Comparison of ENCODE assay signal across 11 mouse cellular contexts in the genomic region with DNA sequence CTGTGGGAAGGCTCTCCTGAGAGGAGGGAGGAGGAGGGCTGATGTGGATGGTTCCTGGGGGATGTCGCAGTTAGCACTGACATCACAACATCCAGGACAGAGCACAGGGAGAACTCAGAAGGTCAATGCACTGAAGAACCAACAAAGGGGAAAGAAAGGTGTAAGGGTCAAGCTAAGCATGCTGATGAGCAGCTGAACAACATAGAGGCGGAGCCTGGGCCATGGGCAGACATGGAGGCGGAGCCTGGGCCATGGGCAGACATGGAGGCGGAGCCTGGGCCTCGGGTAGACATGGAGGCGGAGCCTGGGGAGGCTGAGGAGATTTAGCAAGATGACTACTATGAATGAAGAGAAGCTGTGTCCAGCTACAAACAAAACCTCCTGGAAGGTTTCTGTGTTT. TPM values are rescaled to one million over a fixed set of nuclear protein-coding genes. Genes with fewer than 3 reads are reported as not detected.
DNase-seq lines count a peak whose midpoint lies in the region; ATAC-seq and TF ChIP-seq lines count a peak whose summit lies in the region.
"Had no signal": no experiment of that assay in that cellular context is flagged by ENCODE, and none has a peak within 500 bp of the region (broad histone marks: within the 10 kb centered on the region; RNA-seq: fewer than 3 reads in every experiment).

No protein-coding gene starts in this region.

- DNase-seq in heart, postnatal 36 days: no peak
- peak; percentile 13 to 30 for DNase-seq in thymus, postnatal 36 days
- no peak for DNase-seq in thymus, adult 18-20 months
- peak; percentile 77 for DNase-seq in liver, adult 2 months (ENCODE audit: extremely low read depth, low read depth, low spot score)
- DNase-seq in yolk sac, embryonic 10.5 days (ENCODE audit: low spot score): peak; percentile 16
- DNase-seq in heart, postnatal 10 days: no peak
- DNase-seq: cerebellum, adult 11 months; left cerebral cortex, postnatal 4 days had no signal

- no peak overlapping the region for H3K4me3 ChIP-seq in heart, embryonic 12.5 days
- no peak overlapping the region for H3K4me3 ChIP-seq in liver, adult 2 months (ENCODE audit: insufficient read depth, low read depth, low read length)
- H3K4me3 ChIP-seq: heart, embryonic 15.5 days had no signal

- no peak for TF ChIP-seq CTCF in liver, adult 2 months (IDR thresholded peaks at IDR 0.05; ENCODE audit: low read depth, low read length)

- no peak overlapping the region for H3K9ac ChIP-seq in heart, embryonic 12.5 days
- no peak overlapping the region for H3K9ac ChIP-seq in liver, adult 2 months (ENCODE audit: low read depth, low read length)
- H3K9ac ChIP-seq: heart, embryonic 15.5 days had no signal

- no peak overlapping the region for H3K4me2 ChIP-seq in heart, embryonic 12.5 days
- H3K4me2 ChIP-seq: heart, embryonic 15.5 days had no signal

- no peak for TF ChIP-seq POLR2A in liver, adult 2 months (IDR thresholded peaks at IDR 0.05; ENCODE audit: extremely low read depth, insufficient read depth, low read length)

- H3K27ac ChIP-seq in heart, embryonic 12.5 days (ENCODE audit: poor library complexity, severe bottlenecking): no peak overlapping the region
- no peak overlapping the region for H3K27ac ChIP-seq in liver, adult 2 months (replicated peaks; ENCODE audit: insufficient read depth, low read depth, low read length)
- H3K27ac ChIP-seq: heart, embryonic 15.5 days had no signal

- intact Hi-C loops in heart, postnatal 36 days (cut with DNase I): no loop called here
- intact Hi-C loops in heart, postnatal 10 days (cut with DNase I): no loop called here

- H3K9me3 ChIP-seq in heart, embryonic 12.5 days (replicated peaks): no peaks in the 10 kb centered on the region
- H3K9me3 ChIP-seq: heart, embryonic 15.5 days had no signal

- WGBS in heart, embryonic 12.5 days: 91% methylated on average over 6 of the region's 6 CpGs
- WGBS in liver, adult 2 months: 68% methylated on average over 6 of the region's 6 CpGs

- no peaks in the 10 kb centered on the region for H3K36me3 ChIP-seq in heart, embryonic 12.5 days
- no peaks in the 10 kb centered on the region for H3K36me3 ChIP-seq in liver, adult 2 months (ENCODE audit: control insufficient read depth, insufficient read depth, low read length)
- H3K36me3 ChIP-seq: heart, embryonic 15.5 days had no signal

- ATAC-seq in heart, embryonic 12.5 days (ENCODE audit: insufficient number of reproducible peaks, low FRiP score): peak; percentile 84
- ATAC-seq in frontal cortex, adult (ENCODE audit: low TSS enrichment): no peak

- H3K27me3 ChIP-seq in heart, embryonic 12.5 days (replicated peaks): no peaks in the 10 kb centered on the region
- H3K27me3 ChIP-seq in liver, adult 2 months (ENCODE audit: control insufficient read depth, insufficient read depth, low read length): no peaks in the 10 kb centered on the region
- H3K27me3 ChIP-seq: heart, embryonic 15.5 days had no signal

- H3K79me2 ChIP-seq in liver, adult 2 months (ENCODE audit: control insufficient read depth, insufficient read depth, low read length): no peaks in the 10 kb centered on the region

- 0 out of 2 replicates have a peak, but pooled peaks cover 3% of the 10 kb centered on the region for H3K4me1 ChIP-seq in heart, embryonic 12.5 days (replicated peaks)
- H3K4me1 ChIP-seq in liver, adult 2 months (ENCODE audit: control insufficient read depth, insufficient read depth, low read length): no peaks in the 10 kb centered on the region; the same call in 1 of the 2 replicates
- H3K4me1 ChIP-seq: heart, embryonic 15.5 days had no signal

RNA-seq across cellular contexts. Expression of a gene that starts 17.8 kb away (rescaled TPM):
- polyA plus RNA-seq in heart, embryonic 12.5 days (2016; fragmentation: Nextera tagmentation; extraction: Ambion mirVana): 10.7 TPM in 2 replicates
- 1 to 10 TPM; 8.2 to 8.5 TPM for total RNA-seq in heart, postnatal 36 days (2021)
- 2.9 and 3.2 TPM in 2 replicates for total RNA-seq in liver, adult 2 months (2014; rRNA removed)
- polyA plus RNA-seq in liver, adult 2 months (2012; rRNA removed): 3.6 and 4.5 TPM in 2 replicates
- 10 to 100 TPM; 12.7 to 13.0 TPM for total RNA-seq in heart, postnatal 10 days (2021)

Comparison
In these comparisons a context has a peak if more than half of its experiments do, and no peak if none do; other contexts are left out.
1. DNase-seq: peak in thymus, postnatal 36 days (2 of 2), liver, adult 2 months (single experiment) and yolk sac, embryonic 10.5 days (single experiment); none in heart, postnatal 36 days (0 of 2), thymus, adult 18-20 months (0 of 2) and heart, postnatal 10 days (0 of 2).